12 mouse cellular contexts compared by ENCODE assay signal in genomic region chr2:93313768-93314632, GRCm38 (mm10). TPM values are rescaled to one million over a fixed set of nuclear protein-coding genes. Genes with fewer than 3 reads are reported as not detected.
DNase-seq lines count a peak whose midpoint lies in the region; ATAC-seq and TF ChIP-seq lines count a peak whose summit lies in the region.
"Had no signal": no experiment of that assay in that cellular context is flagged by ENCODE, and none has a peak within 500 bp of the region (broad histone marks: within the 10 kb centered on the region; RNA-seq: fewer than 3 reads in every experiment).

No protein-coding gene starts in this region.

- H3K27me3 ChIP-seq in heart, adult 2 months (ENCODE audit: control insufficient read depth, insufficient read depth, low read length) = no peaks in the 10 kb centered on the region
- H3K27me3 ChIP-seq in forebrain, embryonic 15.5 days = no peaks in the 10 kb centered on the region
- H3K27me3 ChIP-seq: embryonic facial prominence, embryonic 13.5 days had no signal

- no peak for TF ChIP-seq POLR2A in heart, adult 2 months (IDR thresholded peaks at IDR 0.05; ENCODE audit: insufficient read depth, low read depth, low read length)

- no peaks in the 10 kb centered on the region for H3K36me3 ChIP-seq in heart, adult 2 months (ENCODE audit: control insufficient read depth, insufficient read depth, low read length)
- H3K36me3 ChIP-seq in forebrain, embryonic 15.5 days = no peaks in the 10 kb centered on the region

- DNase-seq in heart, adult 2 months = peak; percentile 34 to 40
- no peak for DNase-seq in heart, adult 11 months
- peak; percentile 50 to 62 for DNase-seq in kidney, adult 8-10 months
- peak; percentile 47 for DNase-seq in neural tube, embryonic 10.5 days (ENCODE audit: extremely low spot score, low spot score)
- DNase-seq in cerebellum, postnatal 4 days (ENCODE audit: low spot score in 2 of 2) = no peak
- no peak for DNase-seq in testis, postnatal 14 days (ENCODE audit: low spot score)
- DNase-seq in right cerebral cortex, postnatal 4 days = no peak
- DNase-seq: lung, adult 18-20 months; right cerebral cortex, postnatal 25 days had no signal

- no peak for TF ChIP-seq CTCF in heart, adult 2 months (IDR thresholded peaks at IDR 0.05)

- no peaks in the 10 kb centered on the region; the same call in 1 of the 2 replicates for H3K79me2 ChIP-seq in heart, adult 2 months (replicated peaks; ENCODE audit: control insufficient read depth, insufficient read depth, low read length)

- no peak overlapping the region for H3K4me2 ChIP-seq in forebrain, embryonic 15.5 days (replicated peaks)
- H3K4me2 ChIP-seq: embryonic facial prominence, embryonic 13.5 days had no signal

- no peak for ATAC-seq in forebrain, embryonic 15.5 days (replicated peaks)
- ATAC-seq: activated CD4-positive, CD25-positive, alpha-beta regulatory T cell, adult 4 months had no signal

- H3K4me3 ChIP-seq in heart, adult 2 months = no peak overlapping the region
- H3K4me3 ChIP-seq in forebrain, embryonic 15.5 days = no peak overlapping the region
- H3K4me3 ChIP-seq: embryonic facial prominence, embryonic 13.5 days had no signal

- no peaks in the 10 kb centered on the region for H3K9me3 ChIP-seq in forebrain, embryonic 15.5 days
- H3K9me3 ChIP-seq: embryonic facial prominence, embryonic 13.5 days had no signal

- WGBS in heart, adult 2 months = 46% methylated on average over 15 of the region's 15 CpGs
- 47% methylated on average over 15 of the region's 15 CpGs for WGBS in forebrain, embryonic 15.5 days

- no peak overlapping the region for H3K27ac ChIP-seq in heart, adult 2 months
- 0 out of 2 replicates have a peak overlapping the region, but pooled peaks have one; percentile 11 for H3K27ac ChIP-seq in forebrain, embryonic 15.5 days (replicated peaks)
- H3K27ac ChIP-seq: embryonic facial prominence, embryonic 13.5 days had no signal

- H3K9ac ChIP-seq in heart, adult 2 months (ENCODE audit: low read depth, low read length) = no peak overlapping the region
- no peak overlapping the region for H3K9ac ChIP-seq in forebrain, embryonic 15.5 days (replicated peaks)
- H3K9ac ChIP-seq: embryonic facial prominence, embryonic 13.5 days had no signal

- H3K4me1 ChIP-seq in heart, adult 2 months (ENCODE audit: control insufficient read depth, insufficient read depth, low read length) = peaks cover 7% of the 10 kb centered on the region
- H3K4me1 ChIP-seq in forebrain, embryonic 15.5 days = peaks cover 19% of the 10 kb centered on the region

- no peak for TF ChIP-seq EP300 in heart, adult 2 months (IDR thresholded peaks at IDR 0.05; ENCODE audit: insufficient read depth, low read depth, low read length)

- intact Hi-C loops in heart, adult 2 months (cut with DNase I) = no loop called here

RNA-seq across cellular contexts. Expression of gene Tspan18, which starts 20.3 kb away (rescaled TPM):
- 10 to 100 TPM in 1 of 2 experiments, 1 to 10 TPM in 1; 9.4 to 16.0 TPM for total RNA-seq in heart, adult 2 months (2021)
- polyA plus RNA-seq in heart, adult 2 months (2012; rRNA removed) = 21.3 and 23.8 TPM in 2 replicates
- 16.5 and 16.9 TPM in 2 replicates for polyA plus RNA-seq in forebrain, embryonic 15.5 days (2015; fragmentation: Nextera tagmentation; extraction: Ambion mirVana)

Comparison
In these comparisons a context has a peak if more than half of its experiments do, and no peak if none do; other contexts are left out.
1. DNase-seq: peak in heart, adult 2 months (2 of 2), kidney, adult 8-10 months (2 of 2) and neural tube, embryonic 10.5 days (single experiment); none in heart, adult 11 months (single experiment), cerebellum, postnatal 4 days (0 of 2), testis, postnatal 14 days (single experiment) and right cerebral cortex, postnatal 4 days (single experiment).